Comparison of ENCODE assay signal across 16 mouse cellular contexts in the genomic region with DNA sequence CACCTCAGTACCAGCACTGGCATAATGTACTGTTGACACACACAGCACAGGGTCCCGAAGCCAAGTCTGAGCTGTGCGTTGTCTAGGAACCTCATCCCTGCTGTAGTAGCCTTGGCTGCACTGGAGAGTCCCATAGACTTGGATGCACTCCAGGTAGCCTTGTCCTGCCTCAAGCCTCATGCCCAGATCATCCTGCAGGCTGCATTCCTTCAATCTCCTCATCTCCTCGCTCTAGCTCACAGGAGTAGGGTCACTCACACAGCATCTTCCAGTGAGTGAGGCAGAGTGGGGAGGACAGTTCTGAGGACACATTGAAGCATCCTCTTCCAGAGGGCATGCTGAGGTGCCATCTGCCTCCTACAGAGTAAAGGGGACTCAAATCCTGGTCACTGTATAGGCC.
"Had no signal": no experiment of that assay in that cellular context is flagged by ENCODE, and none has a peak within 500 bp of the region (broad histone marks: within the 10 kb centered on the region; RNA-seq: fewer than 3 reads in every experiment).

No protein-coding gene starts in this region.

- DNase-seq: kidney, postnatal 10 days; kidney, postnatal 4 days; lung, postnatal 14 days; midbrain, embryonic 14.5 days; right cerebral cortex, postnatal 4 days; spleen, adult 18-20 months; thymus, adult 2 months; thymus, postnatal 25 days had no signal

- H3K9ac ChIP-seq: limb, embryonic 15.5 days; liver, embryonic 12.5 days; lung, embryonic 15.5 days; neural tube, embryonic 15.5 days had no signal

- ATAC-seq: liver, embryonic 12.5 days had no signal

- H3K27ac ChIP-seq: layer of hippocampus, adult 2 months; left cerebral cortex, adult 2 months; limb, embryonic 15.5 days; liver, embryonic 12.5 days; lung, embryonic 15.5 days; midbrain, embryonic 10.5 days; neural tube, embryonic 15.5 days had no signal

- H3K4me2 ChIP-seq: limb, embryonic 15.5 days; liver, embryonic 12.5 days; lung, embryonic 15.5 days; neural tube, embryonic 15.5 days had no signal

- H3K36me3 ChIP-seq: limb, embryonic 15.5 days; liver, embryonic 12.5 days; lung, embryonic 15.5 days; midbrain, embryonic 10.5 days; neural tube, embryonic 15.5 days had no signal

- H3K27me3 ChIP-seq: limb, embryonic 15.5 days; liver, embryonic 12.5 days; lung, embryonic 15.5 days; neural tube, embryonic 15.5 days had no signal

- H3K4me3 ChIP-seq: layer of hippocampus, adult 2 months; left cerebral cortex, adult 2 months; limb, embryonic 15.5 days; liver, embryonic 12.5 days; lung, embryonic 15.5 days; midbrain, embryonic 10.5 days; myocyte; neural tube, embryonic 15.5 days had no signal

- H3K9me3 ChIP-seq: limb, embryonic 15.5 days; liver, embryonic 12.5 days; lung, embryonic 15.5 days; midbrain, embryonic 10.5 days; neural tube, embryonic 15.5 days had no signal
